Mouse (Mus musculus) embryonic fibroblast, embryonic 13.5 days (primary cell): ENCODE results near the gene Zfp341. TPM values are rescaled to one million over a fixed set of nuclear protein-coding genes. Genes with fewer than 3 reads are reported as not detected.

Experiments
- H3K27ac ChIP-seq: 2 replicates; pipeline ENCODE4 v1.5.1; 2012; ENCODE audit warnings: low read length, control low read depth, inconsistent platforms; ENCODE audit not compliant: insufficient read depth
- H3K4me1 ChIP-seq: 2 replicates; pipeline ENCODE4 v1.6.1; 2011; ENCODE audit warnings: low read length; ENCODE audit not compliant: control insufficient read depth, insufficient read depth
- H3K4me3 ChIP-seq: 2 replicates; pipeline ENCODE4 v1.5.1; 2011; ENCODE audit warnings: mild to moderate bottlenecking, control low read depth, low read length; ENCODE audit not compliant: insufficient read depth
- CTCF ChIP-seq: IDR thresholded peaks from 2 replicates; pipeline ENCODE4 v1.5.1; 2011; ENCODE audit warnings: mild to moderate bottlenecking, control low read depth, low read length, moderate library complexity, borderline replicate concordance; ENCODE audit not compliant: insufficient read depth
- POLR2A ChIP-seq: IDR thresholded peaks from 2 replicates; pipeline ENCODE4 v1.6.1; 2011; ENCODE audit warnings: low read depth, mild to moderate bottlenecking, control low read depth, low read length, moderate library complexity
- polyA plus RNA-seq: library from polyadenylated mRNA; stranded (reverse); fragments of >200 nt; gene quantifications from 2 replicates; pipeline ENCODE4 v1.2.4, GENCODE M21; 2011; ENCODE audit warnings: low read depth; ENCODE audit not compliant: missing spikeins, insufficient read length

Gene Zfp341
- polyA plus RNA-seq, 1 experiment = 1.8 TPM

GRCm38 (mm10) chr2:154632203-154632780, 19.2 kb downstream of the Zfp341 start:
- Histone ChIP-seq H3K4me1 (no peaks in the 10 kb centered on the region), H3K27ac (no peak overlapping the region), H3K4me3 (no peak overlapping the region)
- no peak for TF ChIP-seq CTCF
- no peak for TF ChIP-seq POLR2A

GRCm38 (mm10) chr2:154633039-154633742, 20.1 kb downstream of the Zfp341 start:
- no peak overlapping the region for H3K4me3 ChIP-seq
- no peaks in the 10 kb centered on the region for H3K4me1 ChIP-seq
- TF ChIP-seq CTCF (no peak), POLR2A (no peak)
- no peak overlapping the region for H3K27ac ChIP-seq

- H3K4me1 ChIP-seq = no peaks in the 10 kb centered on the region
- no peak overlapping the region for H3K4me3 ChIP-seq
- TF ChIP-seq POLR2A = no peak
- H3K27ac ChIP-seq = no peak overlapping the region
Observed at GRCm38 (mm10) chr2:154633876-154634644, 21.0 kb downstream of the Zfp341 start.

- Histone ChIP-seq H3K4me1 (no peaks in the 10 kb centered on the region), H3K4me3 (no peak overlapping the region), H3K27ac (no peak overlapping the region)
- TF ChIP-seq POLR2A = no peak
- TF ChIP-seq CTCF = no peak
Observed at GRCm38 (mm10) chr2:154635826-154636225, 22.7 kb downstream of the Zfp341 start.

- no peaks in the 10 kb centered on the region for H3K4me1 ChIP-seq
- TF ChIP-seq CTCF (no peak), POLR2A (no peak)
Observed at GRCm38 (mm10) chr2:154638521-154638920, 25.4 kb downstream of the Zfp341 start.

DNA sequence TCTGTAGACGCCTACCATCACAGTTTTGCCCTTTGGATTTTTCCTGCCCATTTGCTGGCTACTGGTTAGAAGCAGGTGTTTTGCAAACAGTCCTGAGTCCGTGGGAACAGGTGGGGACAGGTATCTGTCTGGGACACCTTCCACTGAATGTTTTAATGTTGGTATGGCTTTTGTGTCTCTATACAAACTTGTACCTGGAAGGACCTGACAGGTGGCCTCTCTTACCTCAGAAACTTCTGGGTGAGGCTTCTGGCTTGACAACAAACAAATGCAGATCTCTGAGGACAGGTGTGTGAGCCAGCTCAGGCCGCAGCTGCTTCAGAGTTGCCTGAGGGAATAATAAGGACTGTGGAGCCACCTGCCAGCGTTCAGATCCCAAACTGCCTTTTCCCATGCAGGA, 26.0 kb downstream of the Zfp341 start:
- Histone ChIP-seq H3K4me3 (no peak overlapping the region), H3K4me1 (no peaks in the 10 kb centered on the region), H3K27ac (no peak overlapping the region)
- no peak for TF ChIP-seq CTCF

More at GRCm38 (mm10) chr2:154638521-154638920, 25.4 kb downstream of the Zfp341 start:
- H3K4me3 ChIP-seq = no peak overlapping the region
- no peak overlapping the region for H3K27ac ChIP-seq

- TF ChIP-seq POLR2A = no peak
- no peak for TF ChIP-seq CTCF
- H3K4me1 ChIP-seq = no peaks in the 10 kb centered on the region
- H3K4me3 ChIP-seq = no peak overlapping the region
- no peak overlapping the region for H3K27ac ChIP-seq
Observed at GRCm38 (mm10) chr2:154641176-154641575, 28.1 kb downstream of the Zfp341 start.

DNA sequence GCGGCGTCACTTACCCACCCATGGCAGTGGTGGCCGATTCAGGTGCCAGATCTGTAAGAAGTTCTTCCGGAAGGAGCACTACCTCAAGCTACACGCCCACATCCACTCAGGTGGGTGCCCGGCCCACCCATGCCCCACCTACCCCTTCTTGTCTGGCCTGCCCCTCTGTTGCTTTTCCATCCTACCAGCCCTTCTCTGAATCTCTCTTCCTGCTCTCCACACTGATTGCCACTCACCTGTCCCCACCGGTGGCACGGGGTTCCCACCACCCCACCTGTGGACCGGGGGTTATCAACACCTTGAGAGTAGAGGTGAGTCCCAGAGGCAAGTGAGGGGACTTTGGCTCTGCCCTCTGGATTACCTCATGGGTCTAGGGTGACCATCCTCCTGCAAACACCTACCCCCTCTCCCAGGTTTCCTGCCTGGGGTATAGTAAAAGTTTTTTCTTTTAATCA, 28.9 kb downstream of the Zfp341 start:
- no peak overlapping the region for H3K4me3 ChIP-seq
- H3K4me1 ChIP-seq = no peaks in the 10 kb centered on the region
- no peak overlapping the region for H3K27ac ChIP-seq
- TF ChIP-seq CTCF = no peak

- no peaks in the 10 kb centered on the region for H3K4me1 ChIP-seq
- TF ChIP-seq POLR2A = no peak
- no peak for TF ChIP-seq CTCF
- no peak overlapping the region for H3K4me3 ChIP-seq
- no peak overlapping the region for H3K27ac ChIP-seq
Observed at GRCm38 (mm10) chr2:154642712-154643385, 29.8 kb downstream of the Zfp341 start.

GRCm38 (mm10) chr2:154646634-154647033, 33.5 kb downstream of the Zfp341 start:
- TF ChIP-seq POLR2A (no peak), CTCF (no peak)
- H3K27ac ChIP-seq = no peak overlapping the region
- no peaks in the 10 kb centered on the region for H3K4me1 ChIP-seq
- no peak overlapping the region for H3K4me3 ChIP-seq
